Comparison of ENCODE assay signal across 9 mouse cellular contexts in the genomic region with DNA sequence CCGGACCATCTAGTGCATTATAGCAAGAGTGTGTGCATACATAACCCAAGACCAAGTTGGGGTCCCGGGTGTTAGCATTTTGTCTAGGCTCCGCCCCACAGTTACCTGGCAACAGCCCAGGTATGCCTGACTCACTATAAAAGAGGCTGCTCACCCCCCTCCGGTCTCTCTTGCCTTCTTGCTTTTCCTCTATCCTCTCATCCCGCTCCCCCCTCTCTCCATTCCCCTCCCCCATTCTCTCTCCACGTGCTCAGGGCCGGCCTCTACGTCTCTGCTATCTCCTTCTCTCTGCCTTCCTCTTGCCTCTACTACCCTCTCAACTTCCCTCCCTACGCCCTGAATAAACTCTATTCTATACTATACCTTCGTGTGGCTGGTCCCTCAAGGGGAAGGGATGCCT. TPM values are rescaled to one million over a fixed set of nuclear protein-coding genes. Genes with fewer than 3 reads are reported as not detected.
DNase-seq lines count a peak whose midpoint lies in the region; ATAC-seq and TF ChIP-seq lines count a peak whose summit lies in the region.
"Had no signal": no experiment of that assay in that cellular context is flagged by ENCODE, and none has a peak within 500 bp of the region (broad histone marks: within the 10 kb centered on the region; RNA-seq: fewer than 3 reads in every experiment).

No protein-coding gene starts in this region.

- H3K36me3 ChIP-seq in heart, adult 2 months (ENCODE audit: control insufficient read depth, insufficient read depth, low read length) = no peaks in the 10 kb centered on the region
- H3K36me3 ChIP-seq in intestine, embryonic 16.5 days (ENCODE audit: control insufficient read depth, insufficient read depth, low read length) = no peaks in the 10 kb centered on the region
- H3K36me3 ChIP-seq in neural tube, embryonic 15.5 days = no peaks in the 10 kb centered on the region

- no peak overlapping the region for H3K9ac ChIP-seq in heart, adult 2 months (ENCODE audit: low read depth, low read length)
- peak overlapping the region; percentile 59 for H3K9ac ChIP-seq in intestine, embryonic 16.5 days (ENCODE audit: low read depth, low read length)
- H3K9ac ChIP-seq in neural tube, embryonic 15.5 days (replicated peaks) = peak overlapping the region; percentile 51

- 0 out of 2 replicates have a peak, but pooled peaks cover 4% of the 10 kb centered on the region for H3K9me3 ChIP-seq in intestine, embryonic 16.5 days (ENCODE audit: control insufficient read depth, low read length)
- H3K9me3 ChIP-seq in neural tube, embryonic 15.5 days (replicated peaks) = no peaks in the 10 kb centered on the region

- DNase-seq in heart, adult 2 months = no peak
- DNase-seq in heart, postnatal 36 days = no peak
- peak; percentile 15 for DNase-seq in thymus, postnatal 4 days
- no peak for DNase-seq in thymus, postnatal 25 days
- no peak for DNase-seq in spleen, postnatal 4 days (ENCODE audit: low spot score in 2 of 2)

- WGBS in heart, adult 2 months = 11% methylated on average over 10 of the region's 10 CpGs
- 4% methylated on average over 10 of the region's 10 CpGs for WGBS in intestine, embryonic 16.5 days
- 3% methylated on average over 9 of the region's 10 CpGs for WGBS in neural tube, embryonic 15.5 days

- no peak overlapping the region for H3K27ac ChIP-seq in heart, adult 2 months
- H3K27ac ChIP-seq in intestine, embryonic 16.5 days (ENCODE audit: low read length) = no peak overlapping the region
- H3K27ac ChIP-seq in neural tube, embryonic 15.5 days (replicated peaks) = no peak overlapping the region

- no peak for TF ChIP-seq EP300 in heart, adult 2 months (IDR thresholded peaks at IDR 0.05; ENCODE audit: insufficient read depth, low read depth, low read length)

- no peak for TF ChIP-seq CTCF in heart, adult 2 months (IDR thresholded peaks at IDR 0.05)

- no peaks in the 10 kb centered on the region; the same call in 1 of the 2 replicates for H3K27me3 ChIP-seq in heart, adult 2 months (ENCODE audit: control insufficient read depth, insufficient read depth, low read length)
- H3K27me3 ChIP-seq in intestine, embryonic 16.5 days (replicated peaks; ENCODE audit: control insufficient read depth, insufficient read depth, low read length) = peaks cover 12% of the 10 kb centered on the region; the same call in 1 of the 2 replicates
- peaks cover 26% of the 10 kb centered on the region; the same call in 1 of the 2 replicates for H3K27me3 ChIP-seq in neural tube, embryonic 15.5 days (replicated peaks)

- H3K4me2 ChIP-seq in intestine, embryonic 16.5 days (ENCODE audit: low read depth, low read length) = peak overlapping the region; percentile 89
- H3K4me2 ChIP-seq in neural tube, embryonic 15.5 days = peak overlapping the region; percentile 92

- TF ChIP-seq POLR2A in heart, adult 2 months (IDR thresholded peaks at IDR 0.05; ENCODE audit: insufficient read depth, low read depth, low read length) = no peak

- ATAC-seq in intestine, embryonic 16.5 days = no peak
- ATAC-seq in neural tube, embryonic 15.5 days (ENCODE audit: low FRiP score) = no peak
- ATAC-seq in megakaryocyte progenitor cell, adult 5-6 weeks (replicated peaks; ENCODE audit: poor library complexity) = no peak

- H3K4me3 ChIP-seq in heart, adult 2 months = peak overlapping the region; percentile 51
- peak overlapping the region; percentile 57 for H3K4me3 ChIP-seq in intestine, embryonic 16.5 days (ENCODE audit: low read length)
- H3K4me3 ChIP-seq in neural tube, embryonic 15.5 days (replicated peaks) = peak overlapping the region; percentile 59

- intact Hi-C loops in heart, adult 2 months (cut with DNase I) = no loop called here
- intact Hi-C loops in heart, postnatal 36 days (cut with DNase I) = no loop called here

- H3K4me1 ChIP-seq in heart, adult 2 months (ENCODE audit: control insufficient read depth, insufficient read depth, low read length) = peaks cover 1% of the 10 kb centered on the region
- H3K4me1 ChIP-seq in intestine, embryonic 16.5 days (ENCODE audit: control insufficient read depth, insufficient read depth, low read length) = peaks cover 4% of the 10 kb centered on the region; the same call in 1 of the 2 replicates
- H3K4me1 ChIP-seq in neural tube, embryonic 15.5 days = peaks cover 29% of the 10 kb centered on the region

- no peaks in the 10 kb centered on the region for H3K79me2 ChIP-seq in heart, adult 2 months (replicated peaks; ENCODE audit: control insufficient read depth, insufficient read depth, low read length)

RNA-seq across cellular contexts. Expression of gene Fcgr4, which starts 14.0 kb away (rescaled TPM):
- total RNA-seq in heart, adult 2 months (2021) = 1 to 10 TPM in 1 of 2 experiments, under 1 TPM in 1; 0.70 to 1.2 TPM
- 0.79 and 1.4 TPM in 2 replicates for polyA plus RNA-seq in heart, adult 2 months (2012; rRNA removed)
- under 1 TPM in 1 of 2 experiments, not detected in 1; 0.76 TPM for total RNA-seq in heart, postnatal 36 days (2021)
- polyA plus RNA-seq in intestine, embryonic 16.5 days (2015; fragmentation: Nextera tagmentation; extraction: Ambion mirVana) = 1.4 and 1.8 TPM in 2 replicates
- 0.40 and 0.95 TPM in 2 replicates for polyA plus RNA-seq in neural tube, embryonic 15.5 days (2015; fragmentation: Nextera tagmentation; extraction: Ambion mirVana)
- total RNA-seq in megakaryocyte progenitor cell, adult 5-6 weeks (2015) = 5.4 and 10.5 TPM in 2 replicates
- 7.7 and 8.0 TPM in 2 replicates for total RNA-seq in megakaryocyte progenitor cell, adult 5-6 weeks (2017)
- total RNA-seq: layer of hippocampus, postnatal 14 days had no signal

RNA-seq across cellular contexts. Expression of gene Fcgr3, which starts 32.0 kb away (rescaled TPM):
- total RNA-seq in heart, adult 2 months (2021) = 10 to 100 TPM; 12.1 to 12.7 TPM
- polyA plus RNA-seq in heart, adult 2 months (2012; rRNA removed) = 11.5 and 12.6 TPM in 2 replicates
- total RNA-seq in heart, postnatal 36 days (2021) = 10 to 100 TPM; 13.7 to 18.6 TPM
- polyA plus RNA-seq in intestine, embryonic 16.5 days (2015; fragmentation: Nextera tagmentation; extraction: Ambion mirVana) = 15.3 and 15.9 TPM in 2 replicates
- 11.5 and 11.8 TPM in 2 replicates for polyA plus RNA-seq in neural tube, embryonic 15.5 days (2015; fragmentation: Nextera tagmentation; extraction: Ambion mirVana)
- total RNA-seq in megakaryocyte progenitor cell, adult 5-6 weeks (2015) = 384 and 416 TPM in 2 replicates
- 406 and 474 TPM in 2 replicates for total RNA-seq in megakaryocyte progenitor cell, adult 5-6 weeks (2017)

RNA-seq across cellular contexts. Expression of gene Fcgr2b, which starts 56.3 kb away (rescaled TPM):
- total RNA-seq in heart, adult 2 months (2021) = 1 to 10 TPM; 7.4 to 8.4 TPM
- 10.4 and 10.9 TPM in 2 replicates for polyA plus RNA-seq in heart, adult 2 months (2012; rRNA removed)
- 10 to 100 TPM in 1 of 2 experiments, 1 to 10 TPM in 1; 7.3 to 10.0 TPM for total RNA-seq in heart, postnatal 36 days (2021)
- 1.5 and 2.2 TPM in 2 replicates for polyA plus RNA-seq in intestine, embryonic 16.5 days (2015; fragmentation: Nextera tagmentation; extraction: Ambion mirVana)
- 1.1 and 3.2 TPM in 2 replicates for polyA plus RNA-seq in neural tube, embryonic 15.5 days (2015; fragmentation: Nextera tagmentation; extraction: Ambion mirVana)
- total RNA-seq in megakaryocyte progenitor cell, adult 5-6 weeks (2015) = 142 and 144 TPM in 2 replicates
- total RNA-seq in megakaryocyte progenitor cell, adult 5-6 weeks (2017) = 99.9 and 118 TPM in 2 replicates

Comparison
In these comparisons a context has a peak if more than half of its experiments do, and no peak if none do; other contexts are left out.
1. RNA of gene Fcgr3, which starts 32.0 kb away (total RNA-seq): 384 to 474 TPM in megakaryocyte progenitor cell, adult 5-6 weeks; 13.7 to 18.6 TPM in heart, postnatal 36 days and 12.1 to 12.7 TPM in heart, adult 2 months; every median in the first group is over 10 times any median in the second.
2. RNA of gene Fcgr2b, which starts 56.3 kb away (total RNA-seq): 99.9 to 144 TPM in megakaryocyte progenitor cell, adult 5-6 weeks; 7.3 to 10.0 TPM in heart, postnatal 36 days and 7.4 to 8.4 TPM in heart, adult 2 months; every median in the first group is over 4 times any median in the second.
3. Peak in every context shown above with its lines, with median percentiles within 50 percentile points of each other: H3K4me3 ChIP-seq.